Mouse (Mus musculus) embryonic facial prominence, embryonic 13.5 days (tissue): ENCODE results near the gene Nim1k. TPM values are rescaled to one million over a fixed set of nuclear protein-coding genes. Genes with fewer than 3 reads are reported as not detected.
A peak's percentile ranks its signal among the peaks of the same experiment; 100 is the strongest.

Experiments used
- ATAC-seq: fragments of 200-750 bp; cut with Nextera tagmentation; 2 replicates; pipeline ENCODE4 v1.8.0; 2017; ENCODE audit warnings: low read depth; ENCODE audit not compliant: insufficient number of reproducible peaks, insufficient read depth, low FRiP score, low TSS enrichment
- H3K27ac ChIP-seq: fragments of 300-500 bp; sonication (generic); 2 replicates; pipeline ENCODE4 v1.5.1; 2015; ENCODE audit warnings: moderate library complexity, mild to moderate bottlenecking, inconsistent platforms
- H3K27me3 ChIP-seq: fragments of 300-500 bp; sonication (generic); 2 replicates; pipeline ENCODE4 v1.6.1; 2015; ENCODE audit warnings: mild to moderate bottlenecking, inconsistent platforms
- H3K36me3 ChIP-seq: fragments of 300-500 bp; sonication (generic); 2 replicates; pipeline ENCODE4 v1.6.1; 2015; ENCODE audit warnings: mild to moderate bottlenecking, inconsistent platforms
- H3K4me1 ChIP-seq: fragments of 300-500 bp; sonication (generic); 2 replicates; pipeline ENCODE4 v1.6.1; 2015; ENCODE audit warnings: inconsistent platforms
- H3K4me2 ChIP-seq: fragments of 300-500 bp; sonication (generic); 2 replicates; pipeline ENCODE4 v1.6.1; 2015; ENCODE audit warnings: moderate library complexity, mild to moderate bottlenecking, inconsistent platforms
- H3K4me3 ChIP-seq: fragments of 300-500 bp; sonication (generic); 2 replicates; pipeline ENCODE4 v1.5.1; 2015; ENCODE audit warnings: mild to moderate bottlenecking, inconsistent platforms
- H3K9ac ChIP-seq: fragments of 300-500 bp; sonication (generic); 2 replicates; pipeline ENCODE4 v1.6.1; 2015; ENCODE audit warnings: mild to moderate bottlenecking, inconsistent platforms
- H3K9me3 ChIP-seq: fragments of 300-500 bp; sonication (generic); 2 replicates; pipeline ENCODE4 v1.6.1; 2016; ENCODE audit warnings: inconsistent platforms
- WGBS: fragments of 180-500 bp; shearing (Covaris S2); methylation state at CpG from one replicate; pipeline ENCODE4 v1.1.7; 2015; ENCODE audit warnings: mixed read lengths; 5-methylcytosine and 5-hydroxymethylcytosine counted together
- polyA plus RNA-seq: library from polyadenylated mRNA; unstranded; fragments of >200 nt; fragmentation: Nextera tagmentation; extraction: Ambion mirVana; gene quantifications from 2 replicates; pipeline ENCODE4 v1.2.1, GENCODE M21; 2015

Nim1k gene
- polyA plus RNA-seq, 1 experiment from 2014 or later = 0.77 TPM

GRCm38 (mm10) chr13:119755141-119755547 lies 538 bp downstream of the Nim1k start:
- ATAC-seq = no peak
- H3K9me3 ChIP-seq = no peaks in the 10 kb centered on the region
- peak overlapping the region; percentile 80 for H3K9ac ChIP-seq
- H3K27me3 ChIP-seq = no peaks in the 10 kb centered on the region
- peak overlapping the region; percentile 98 for H3K4me2 ChIP-seq
- H3K36me3 ChIP-seq = no peaks in the 10 kb centered on the region
- H3K27ac ChIP-seq = no peak overlapping the region
- peaks cover 17% of the 10 kb centered on the region for H3K4me1 ChIP-seq
- under 1% methylated on average over 16 of the region's 16 CpGs for WGBS
- peak overlapping the region; percentile 57 for H3K4me3 ChIP-seq

GRCm38 (mm10) chr13:119754635-119755020 lies 1.1 kb downstream of the Nim1k start:
- H3K9ac ChIP-seq = no peak overlapping the region
- WGBS = 24% methylated on average over 3 of the region's 3 CpGs
- H3K4me3 ChIP-seq = 0 out of 2 replicates have a peak overlapping the region, but pooled peaks have one; percentile 57
- no peaks in the 10 kb centered on the region for H3K36me3 ChIP-seq
- H3K27me3 ChIP-seq = no peaks in the 10 kb centered on the region
- H3K9me3 ChIP-seq = no peaks in the 10 kb centered on the region
- H3K4me1 ChIP-seq = peaks cover 17% of the 10 kb centered on the region
- ATAC-seq = no peak
- H3K27ac ChIP-seq = no peak overlapping the region
- peak overlapping the region; percentile 98 for H3K4me2 ChIP-seq

- no peak for ATAC-seq
- Histone ChIP-seq H3K27me3 (no peaks in the 10 kb centered on the region), H3K4me3 (no peak overlapping the region), H3K27ac (no peak overlapping the region), H3K4me1 (peaks cover 17% of the 10 kb centered on the region), H3K36me3 (no peaks in the 10 kb centered on the region), H3K4me2 (no peak overlapping the region), H3K9me3 (no peaks in the 10 kb centered on the region), H3K9ac (no peak overlapping the region)
- 53% methylated on average over 9 of the region's 9 CpGs for WGBS
Observed at GRCm38 (mm10) chr13:119753859-119754634, 1.6 kb downstream of the Nim1k start.

GRCm38 (mm10) chr13:119746930-119747329 lies 8.8 kb downstream of the Nim1k start:
- H3K36me3 ChIP-seq = no peaks in the 10 kb centered on the region
- WGBS = 88% methylated on average over 4 of the region's 4 CpGs
- H3K4me3 ChIP-seq = no peak overlapping the region
- no peaks in the 10 kb centered on the region for H3K9me3 ChIP-seq
- no peak overlapping the region for H3K4me2 ChIP-seq
- no peak overlapping the region for H3K9ac ChIP-seq
- no peak overlapping the region for H3K27ac ChIP-seq
- H3K27me3 ChIP-seq = no peaks in the 10 kb centered on the region
- no peak for ATAC-seq
- H3K4me1 ChIP-seq = peaks cover 2% of the 10 kb centered on the region

GRCm38 (mm10) chr13:119743470-119743869 lies 12.2 kb downstream of the Nim1k start:
- Histone ChIP-seq H3K9me3 (no peaks in the 10 kb centered on the region), H3K27ac (no peak overlapping the region), H3K4me1 (peaks cover 9% of the 10 kb centered on the region), H3K27me3 (no peaks in the 10 kb centered on the region), H3K9ac (no peak overlapping the region), H3K36me3 (no peaks in the 10 kb centered on the region), H3K4me3 (no peak overlapping the region), H3K4me2 (no peak overlapping the region)
- WGBS = 74% methylated on average over 3 of the region's 3 CpGs
- ATAC-seq = no peak

GRCm38 (mm10) chr13:119742711-119743415 lies 12.8 kb downstream of the Nim1k start:
- H3K36me3 ChIP-seq = no peaks in the 10 kb centered on the region
- peaks cover 9% of the 10 kb centered on the region for H3K4me1 ChIP-seq
- no peak overlapping the region for H3K4me2 ChIP-seq
- no peak overlapping the region for H3K27ac ChIP-seq
- no peak overlapping the region for H3K4me3 ChIP-seq
- no peak for ATAC-seq
- H3K9me3 ChIP-seq = no peaks in the 10 kb centered on the region
- 86% methylated on average over 6 of the region's 6 CpGs for WGBS
- no peak overlapping the region for H3K9ac ChIP-seq
- H3K27me3 ChIP-seq = no peaks in the 10 kb centered on the region

GRCm38 (mm10) chr13:119741390-119742237 lies 14.1 kb downstream of the Nim1k start:
- Histone ChIP-seq H3K27ac (no peak overlapping the region), H3K4me1 (peaks cover 9% of the 10 kb centered on the region), H3K4me2 (peak overlapping the region; percentile 62), H3K27me3 (no peaks in the 10 kb centered on the region), H3K9ac (peak overlapping the region; percentile 58), H3K9me3 (no peaks in the 10 kb centered on the region), H3K36me3 (no peaks in the 10 kb centered on the region), H3K4me3 (peak overlapping the region; percentile 35)
- no peak for ATAC-seq
- 3% methylated on average over 19 of the region's 19 CpGs for WGBS

- Histone ChIP-seq H3K9me3 (no peaks in the 10 kb centered on the region), H3K9ac (no peak overlapping the region), H3K36me3 (no peaks in the 10 kb centered on the region), H3K4me3 (no peak overlapping the region), H3K27me3 (no peaks in the 10 kb centered on the region), H3K4me2 (no peak overlapping the region), H3K27ac (no peak overlapping the region), H3K4me1 (0 out of 2 replicates have a peak, but pooled peaks cover 3% of the 10 kb centered on the region)
- WGBS = 63% methylated on average over 6 of the region's 6 CpGs
- ATAC-seq = no peak
Observed at GRCm38 (mm10) chr13:119731448-119731847, 24.2 kb downstream of the Nim1k start.

- Histone ChIP-seq H3K27me3 (no peaks in the 10 kb centered on the region), H3K4me3 (no peak overlapping the region), H3K9ac (no peak overlapping the region), H3K4me2 (no peak overlapping the region), H3K4me1 (0 out of 2 replicates have a peak, but pooled peaks cover 3% of the 10 kb centered on the region), H3K9me3 (no peaks in the 10 kb centered on the region), H3K36me3 (no peaks in the 10 kb centered on the region), H3K27ac (no peak overlapping the region)
- no peak for ATAC-seq
- WGBS = 84% methylated on average over 7 of the region's 7 CpGs
Observed at GRCm38 (mm10) chr13:119729406-119729805, 26.3 kb downstream of the Nim1k start.

GRCm38 (mm10) chr13:119727608-119728387 lies 27.9 kb downstream of the Nim1k start:
- no peak for ATAC-seq
- Histone ChIP-seq H3K9me3 (no peaks in the 10 kb centered on the region), H3K27ac (no peak overlapping the region), H3K4me2 (no peak overlapping the region), H3K9ac (no peak overlapping the region), H3K4me1 (0 out of 2 replicates have a peak, but pooled peaks cover 3% of the 10 kb centered on the region), H3K4me3 (no peak overlapping the region), H3K36me3 (no peaks in the 10 kb centered on the region), H3K27me3 (no peaks in the 10 kb centered on the region)
- WGBS = 74% methylated on average over 26 of the region's 26 CpGs

GRCm38 (mm10) chr13:119724541-119724940 lies 31.1 kb downstream of the Nim1k start:
- Histone ChIP-seq H3K9me3 (no peaks in the 10 kb centered on the region), H3K4me3 (no peak overlapping the region), H3K36me3 (no peaks in the 10 kb centered on the region), H3K27me3 (no peaks in the 10 kb centered on the region), H3K4me2 (no peak overlapping the region), H3K4me1 (0 out of 2 replicates have a peak, but pooled peaks cover 3% of the 10 kb centered on the region), H3K9ac (no peak overlapping the region), H3K27ac (no peak overlapping the region)
- no peak for ATAC-seq
- 87% methylated on average over 7 of the region's 7 CpGs for WGBS
